Comparison of ENCODE assay signal across 15 mouse cellular contexts in the genomic region with DNA sequence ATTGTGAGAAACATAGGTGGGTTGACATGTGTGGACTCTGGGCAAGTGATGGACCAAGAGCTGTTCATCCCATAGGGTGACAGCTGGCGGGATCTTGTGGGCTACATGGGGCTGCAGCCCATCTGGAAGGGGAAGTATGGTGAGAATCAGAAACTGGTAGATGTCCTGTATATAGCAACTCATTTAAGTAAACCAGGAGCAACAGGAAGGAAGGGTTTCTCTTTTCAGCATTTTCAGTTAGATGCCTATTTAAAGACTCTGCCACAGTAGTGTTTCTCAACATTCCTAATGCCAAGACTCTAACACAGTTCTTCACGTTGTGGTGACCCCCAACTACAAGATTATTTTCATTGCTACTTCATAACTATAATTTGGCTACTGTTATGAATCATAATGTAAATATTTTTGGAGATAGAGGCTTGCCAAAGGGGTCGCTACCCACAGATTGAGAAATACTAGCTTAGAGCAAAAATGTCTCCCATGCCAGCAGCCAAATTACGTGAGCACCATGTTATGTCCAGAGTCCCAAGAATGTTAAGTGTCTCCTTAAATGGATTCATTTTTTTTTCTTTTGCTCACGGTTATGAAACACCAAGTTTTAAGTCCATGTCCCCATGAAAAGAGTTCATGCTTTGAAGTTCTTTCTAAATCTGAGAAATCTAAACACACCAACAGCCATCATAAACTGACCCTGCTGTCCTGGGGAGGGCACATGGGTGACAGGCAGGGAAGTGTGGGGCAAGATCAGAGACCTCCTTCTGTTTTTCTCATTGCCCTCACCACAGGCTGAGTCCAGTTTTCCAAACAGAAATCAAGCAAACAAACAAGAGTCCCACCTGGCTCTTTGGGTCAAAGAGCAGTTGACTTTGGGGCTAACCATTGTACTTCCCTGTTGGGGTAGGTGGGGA.
A peak's percentile ranks its signal among the peaks of the same experiment; 100 is the strongest.
DNase-seq lines count a peak whose midpoint lies in the region; ATAC-seq lines count a peak whose summit lies in the region.
"Had no signal": no experiment of that assay in that cellular context is flagged by ENCODE, and none has a peak within 500 bp of the region (broad histone marks: within the 10 kb centered on the region; RNA-seq: fewer than 3 reads in every experiment).

No protein-coding gene starts in this region.

- H3K9ac ChIP-seq in limb, embryonic 15.5 days, result no peak overlapping the region
- H3K9ac ChIP-seq in lung, embryonic 15.5 days, result no peak overlapping the region
- no peak overlapping the region for H3K9ac ChIP-seq in stomach, embryonic 15.5 days
- H3K9ac ChIP-seq in hindbrain, embryonic 14.5 days, result no peak overlapping the region
- H3K9ac ChIP-seq: embryonic facial prominence, embryonic 12.5 days; limb, embryonic 13.5 days had no signal

- H3K27ac ChIP-seq in limb, embryonic 15.5 days, result peak overlapping the region; percentile 39
- no peak overlapping the region for H3K27ac ChIP-seq in limb, embryonic 10.5 days
- peak overlapping the region; percentile 86 for H3K27ac ChIP-seq in lung, embryonic 15.5 days
- H3K27ac ChIP-seq in stomach, embryonic 15.5 days, result peak overlapping the region; percentile 49; the same call in 1 of the 2 replicates
- no peak overlapping the region for H3K27ac ChIP-seq in hindbrain, embryonic 14.5 days
- H3K27ac ChIP-seq: embryonic facial prominence, embryonic 12.5 days; limb, embryonic 13.5 days had no signal

- WGBS in limb, embryonic 15.5 days, result 71% methylated on average over 5 of the region's 5 CpGs
- 90% methylated on average over 5 of the region's 5 CpGs for WGBS in limb, embryonic 10.5 days
- WGBS in lung, embryonic 15.5 days, result 32% methylated on average over 5 of the region's 5 CpGs
- 58% methylated on average over 5 of the region's 5 CpGs for WGBS in stomach, embryonic 15.5 days
- 92% methylated on average over 5 of the region's 5 CpGs for WGBS in hindbrain, embryonic 14.5 days

- no peak overlapping the region for H3K4me2 ChIP-seq in limb, embryonic 15.5 days
- H3K4me2 ChIP-seq in lung, embryonic 15.5 days, result 0 out of 2 replicates have a peak overlapping the region, but pooled peaks have one; percentile 11
- no peak overlapping the region for H3K4me2 ChIP-seq in stomach, embryonic 15.5 days
- H3K4me2 ChIP-seq in hindbrain, embryonic 14.5 days (replicated peaks), result no peak overlapping the region
- H3K4me2 ChIP-seq: embryonic facial prominence, embryonic 12.5 days; limb, embryonic 13.5 days had no signal

- H3K36me3 ChIP-seq in limb, embryonic 15.5 days, result no peaks in the 10 kb centered on the region
- no peaks in the 10 kb centered on the region for H3K36me3 ChIP-seq in limb, embryonic 10.5 days
- no peaks in the 10 kb centered on the region for H3K36me3 ChIP-seq in lung, embryonic 15.5 days
- no peaks in the 10 kb centered on the region for H3K36me3 ChIP-seq in stomach, embryonic 15.5 days
- no peaks in the 10 kb centered on the region for H3K36me3 ChIP-seq in hindbrain, embryonic 14.5 days (replicated peaks; ENCODE audit: control insufficient read depth, insufficient read depth)
- H3K36me3 ChIP-seq: embryonic facial prominence, embryonic 12.5 days; limb, embryonic 13.5 days had no signal

- H3K9me3 ChIP-seq in limb, embryonic 15.5 days, result no peaks in the 10 kb centered on the region
- no peaks in the 10 kb centered on the region for H3K9me3 ChIP-seq in limb, embryonic 10.5 days (replicated peaks)
- no peaks in the 10 kb centered on the region for H3K9me3 ChIP-seq in lung, embryonic 15.5 days
- no peaks in the 10 kb centered on the region for H3K9me3 ChIP-seq in stomach, embryonic 15.5 days
- H3K9me3 ChIP-seq in hindbrain, embryonic 14.5 days (ENCODE audit: control insufficient read depth, low read length), result no peaks in the 10 kb centered on the region
- H3K9me3 ChIP-seq: embryonic facial prominence, embryonic 12.5 days; limb, embryonic 13.5 days had no signal

- ATAC-seq in frontal cortex, adult (ENCODE audit: low TSS enrichment), result peak; percentile 68
- ATAC-seq in limb, embryonic 15.5 days (ENCODE audit: insufficient number of reproducible peaks, low FRiP score, low TSS enrichment, low read depth), result no peak
- peak; percentile 70; the same call in 1 of the 2 replicates for ATAC-seq in lung, embryonic 15.5 days (ENCODE audit: borderline replicate concordance, extremely low read depth, low FRiP score, low TSS enrichment)
- ATAC-seq in stomach, embryonic 15.5 days (ENCODE audit: insufficient read depth, low FRiP score, low read depth), result no peak
- no peak for ATAC-seq in hindbrain, embryonic 14.5 days (ENCODE audit: low FRiP score)

- no peak for DNase-seq in frontal cortex, postnatal 25 days (ENCODE audit: low spot score in 2 of 2)
- no peak for DNase-seq in limb, embryonic 10.5 days (ENCODE audit: low spot score)
- DNase-seq in urinary bladder, adult 18-20 months (ENCODE audit: low spot score in 2 of 2), result no peak
- no peak for DNase-seq in hindbrain, embryonic 14.5 days (ENCODE audit: low spot score)
- DNase-seq: adrenal gland, postnatal 25 days; B cell, adult 2 months; cerebellum, adult 9-10 months; layer of hippocampus, adult 9-11 months; thymus, postnatal 4 days had no signal

- no peak overlapping the region for H3K4me3 ChIP-seq in limb, embryonic 15.5 days
- no peak overlapping the region for H3K4me3 ChIP-seq in limb, embryonic 10.5 days
- H3K4me3 ChIP-seq in lung, embryonic 15.5 days, result no peak overlapping the region
- no peak overlapping the region for H3K4me3 ChIP-seq in stomach, embryonic 15.5 days (replicated peaks)
- H3K4me3 ChIP-seq in hindbrain, embryonic 14.5 days (replicated peaks; ENCODE audit: low read length), result no peak overlapping the region
- H3K4me3 ChIP-seq: embryonic facial prominence, embryonic 12.5 days; limb, embryonic 13.5 days had no signal

- peaks cover 19% of the 10 kb centered on the region; the same call in 1 of the 2 replicates for H3K4me1 ChIP-seq in limb, embryonic 15.5 days
- H3K4me1 ChIP-seq in limb, embryonic 10.5 days, result no peaks in the 10 kb centered on the region
- peaks cover 23% of the 10 kb centered on the region for H3K4me1 ChIP-seq in lung, embryonic 15.5 days
- peaks cover 4% of the 10 kb centered on the region; the same call in 1 of the 2 replicates for H3K4me1 ChIP-seq in stomach, embryonic 15.5 days
- no peaks in the 10 kb centered on the region for H3K4me1 ChIP-seq in hindbrain, embryonic 14.5 days (replicated peaks; ENCODE audit: control insufficient read depth, insufficient read depth, low read length)
- H3K4me1 ChIP-seq: embryonic facial prominence, embryonic 12.5 days; limb, embryonic 13.5 days had no signal

- H3K27me3 ChIP-seq in limb, embryonic 15.5 days, result no peaks in the 10 kb centered on the region
- no peaks in the 10 kb centered on the region for H3K27me3 ChIP-seq in limb, embryonic 10.5 days (ENCODE audit: low read depth, poor library complexity, severe bottlenecking)
- H3K27me3 ChIP-seq in lung, embryonic 15.5 days, result no peaks in the 10 kb centered on the region
- no peaks in the 10 kb centered on the region for H3K27me3 ChIP-seq in stomach, embryonic 15.5 days (replicated peaks)
- H3K27me3 ChIP-seq in hindbrain, embryonic 14.5 days (ENCODE audit: control insufficient read depth, insufficient read depth, low read length), result no peaks in the 10 kb centered on the region
- H3K27me3 ChIP-seq: embryonic facial prominence, embryonic 12.5 days; limb, embryonic 13.5 days had no signal

Comparison
In these comparisons a context has a peak if more than half of its experiments do, and no peak if none do; other contexts are left out.
1. H3K27ac ChIP-seq: peak in limb, embryonic 15.5 days (single experiment), lung, embryonic 15.5 days (single experiment) and stomach, embryonic 15.5 days (single experiment); none in limb, embryonic 10.5 days (single experiment) and hindbrain, embryonic 14.5 days (single experiment).
2. ATAC-seq: peak in frontal cortex, adult (single experiment) and lung, embryonic 15.5 days (single experiment); none in limb, embryonic 15.5 days (single experiment), stomach, embryonic 15.5 days (single experiment) and hindbrain, embryonic 14.5 days (single experiment).